Mouse (Mus musculus): ENCODE measurements around the gene Trabd. TPM values are rescaled to one million over a fixed set of nuclear protein-coding genes. Genes with fewer than 3 reads are reported as not detected.

Trabd gene
- total RNA-seq, 2 experiments from 2014 or later: 15.8 to 17.9 TPM

DNA sequence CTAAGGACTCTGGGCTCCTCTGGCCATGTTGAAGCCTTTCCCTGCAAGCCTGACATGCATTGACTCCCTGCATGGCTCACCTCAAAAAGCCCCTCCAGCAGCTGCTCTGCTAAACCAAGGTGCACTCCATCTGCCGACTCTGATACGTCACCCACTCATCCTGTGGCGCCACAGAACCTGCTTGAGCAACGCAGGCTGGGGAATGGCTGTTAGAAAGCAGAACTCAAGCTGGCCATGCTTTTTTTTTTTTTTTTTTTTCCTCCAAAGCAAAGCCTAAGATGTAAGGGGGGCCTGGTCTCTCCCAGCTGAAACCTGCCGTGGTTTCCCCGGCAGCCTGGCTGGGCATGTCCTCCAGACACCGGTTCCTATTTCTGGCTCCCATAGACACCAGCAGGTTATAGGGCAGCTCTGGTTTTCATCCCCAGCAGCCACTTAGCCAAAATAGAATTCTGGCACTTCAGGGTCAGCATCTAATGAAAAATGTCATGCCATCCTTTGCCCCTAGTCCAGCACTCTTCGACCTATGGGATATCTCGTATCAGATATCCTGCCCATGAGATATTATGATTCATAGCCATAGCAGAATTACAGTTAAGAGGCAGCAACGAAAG lies 826 bp upstream of the Trabd start:
- DNase-seq (ENCODE audit: low spot score in 2 of 2): peak in 1 of 2 experiments; percentile 45
- intact Hi-C loops (cut with DNase I): no loop called here

- intact Hi-C loops (cut with DNase I): loop anchor here (5.0 kb wide), 1 partner anchor 248 kb away; no protein-coding TSS in a partner anchor
- DNase-seq (ENCODE audit: low spot score in 2 of 2): peak; percentile 82 to 84
Measured at GRCm38 (mm10) chr15:89075478-89076147, 689 bp downstream of the Trabd start.

DNA sequence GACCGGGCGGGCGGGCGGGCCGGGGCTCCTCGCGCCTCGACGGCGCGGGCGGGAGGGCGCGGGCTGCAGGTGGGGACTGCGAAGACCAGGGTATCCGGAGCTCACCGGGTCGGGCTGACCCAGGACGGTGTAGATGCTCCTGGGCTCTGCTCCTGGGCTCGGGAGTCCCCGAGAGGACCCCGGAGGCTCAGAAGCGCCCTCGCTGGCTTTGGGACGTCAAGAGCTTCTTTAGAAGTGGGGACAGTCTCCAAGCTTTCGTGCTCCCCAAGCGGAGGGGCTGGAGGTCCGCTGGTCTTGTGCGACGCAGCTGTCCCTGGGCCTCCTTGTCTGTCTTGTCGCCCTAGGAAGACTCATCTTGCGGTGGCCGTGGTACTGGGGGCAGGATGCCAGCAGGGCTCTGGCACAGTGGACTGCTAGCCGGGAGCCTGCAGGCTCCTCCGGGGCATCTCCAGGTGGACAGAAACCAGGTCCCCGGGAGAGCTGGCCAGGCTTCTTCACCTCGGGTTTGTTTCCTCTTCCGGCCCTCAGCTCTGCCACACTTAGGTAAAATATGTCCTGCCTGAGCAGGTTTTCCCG lies 1.3 kb downstream of the Trabd start:
- DNase-seq (ENCODE audit: low spot score in 2 of 2): peak in 1 of 2 experiments; percentile 28
- intact Hi-C loops (cut with DNase I): loop anchor here (5.0 kb wide), 1 partner anchor 249 kb away; no protein-coding TSS in a partner anchor

GRCm38 (mm10) chr15:89078208-89078836 lies 3.4 kb downstream of the Trabd start:
- intact Hi-C loops (cut with DNase I): loop anchor here (5.0 kb wide), 1 partner anchor 251 kb away; no protein-coding TSS in a partner anchor

GRCm38 (mm10) chr15:89083906-89084305 lies 9.0 kb downstream of the Trabd start:
- no peak for DNase-seq (ENCODE audit: low spot score in 2 of 2)
- intact Hi-C loops (cut with DNase I): no loop called here

More at GRCm38 (mm10) chr15:89078208-89078836, 3.4 kb downstream of the Trabd start:
- DNase-seq (ENCODE audit: low spot score in 2 of 2): no peak

- intact Hi-C loops (cut with DNase I): no loop called here
- no peak for DNase-seq (ENCODE audit: low spot score in 2 of 2)
Measured at GRCm38 (mm10) chr15:89084826-89085225, 9.9 kb downstream of the Trabd start.

DNA sequence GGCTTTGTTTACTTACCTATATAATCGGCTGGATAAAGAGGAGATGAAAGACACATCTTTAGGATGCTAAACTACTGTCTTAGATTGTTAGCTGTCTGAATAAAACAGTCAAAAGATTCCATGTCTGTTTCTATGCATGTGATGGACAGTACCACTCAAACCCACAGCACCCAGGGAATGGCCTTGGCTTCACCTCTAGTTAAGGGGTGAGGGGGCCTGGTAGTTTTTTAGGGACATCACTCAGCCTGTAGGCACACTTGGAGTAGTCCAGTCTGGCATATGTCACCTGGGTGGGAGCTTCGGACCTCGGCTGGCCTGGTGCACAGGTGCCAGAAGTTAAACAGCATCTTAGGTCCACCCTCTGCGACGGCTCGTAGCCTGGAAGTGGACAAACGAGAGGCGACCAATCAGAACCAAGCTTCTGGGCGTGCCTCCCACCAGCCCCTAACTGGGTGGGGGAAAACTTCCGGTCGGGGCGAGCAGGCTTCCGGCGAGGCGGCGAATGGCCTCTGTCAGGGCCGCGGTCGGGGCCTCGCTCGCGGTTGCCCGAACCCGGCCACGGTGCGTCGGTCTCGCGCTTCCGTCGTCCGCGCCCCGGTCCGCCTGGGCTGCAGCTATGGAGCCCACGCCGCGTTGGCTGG lies 13.8 kb downstream of the Trabd start, which contains the start of gene Selenoo:
Gene Selenoo (plus strand): TSS at position 478 of the 641 bp plus-strand sequence.
- intact Hi-C loops (cut with DNase I): no loop called here

GRCm38 (mm10) chr15:89089248-89090051 lies 14.5 kb downstream of the Trabd start:
- no peak for DNase-seq (ENCODE audit: low spot score in 2 of 2)
- intact Hi-C loops (cut with DNase I): no loop called here

More for the DNA sequence above, 13.8 kb downstream of the Trabd start, which contains the start of gene Selenoo:
- peak; percentile 91 to 95 for DNase-seq (ENCODE audit: low spot score in 2 of 2)

DNA sequence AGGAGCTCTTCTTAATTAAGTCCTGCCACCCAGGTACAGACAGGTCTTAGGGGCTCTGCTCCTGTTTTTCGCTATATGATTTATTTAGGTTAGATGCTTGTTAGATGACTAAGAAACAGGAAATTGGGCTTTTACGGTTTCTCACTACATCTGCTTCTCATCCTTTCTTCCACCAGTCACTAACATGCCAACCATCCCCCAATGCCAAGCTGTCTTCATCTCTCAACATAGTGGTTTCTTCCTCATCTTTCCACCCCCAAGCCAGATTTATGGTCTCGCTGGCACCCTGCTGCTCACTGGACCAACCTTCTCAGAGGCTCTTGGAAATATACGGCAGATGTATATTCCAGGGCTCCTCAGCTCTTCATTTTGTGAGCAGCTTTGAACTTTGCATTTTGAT lies 15.7 kb downstream of the Trabd start:
- intact Hi-C loops (cut with DNase I): no loop called here
- peak in 1 of 2 experiments; percentile 64 for DNase-seq (ENCODE audit: low spot score in 2 of 2)

GRCm38 (mm10) chr15:89092181-89092580 lies 17.3 kb downstream of the Trabd start:
- DNase-seq (ENCODE audit: low spot score in 2 of 2): no peak
- intact Hi-C loops (cut with DNase I): no loop called here

DNA sequence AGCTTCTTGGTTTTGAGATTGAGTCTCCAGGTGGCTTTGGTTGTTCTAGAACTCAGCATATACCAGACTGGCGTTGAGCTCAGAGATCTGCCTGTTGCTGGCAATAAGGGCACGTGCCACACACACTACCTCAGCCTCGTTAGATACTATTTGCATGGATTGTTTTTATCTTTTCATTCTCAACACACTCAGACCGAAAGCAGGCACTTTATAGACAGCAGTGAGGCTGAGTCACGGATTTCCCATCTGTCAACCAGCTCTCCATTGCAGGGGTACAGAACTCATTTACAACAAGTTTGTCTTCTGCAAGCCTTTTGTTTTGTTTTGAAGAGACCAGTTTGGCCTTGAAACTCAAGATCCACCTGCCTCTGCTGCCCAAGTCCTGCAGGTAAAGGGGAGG lies 22.5 kb downstream of the Trabd start:
- peak in 1 of 2 experiments; percentile 55 for DNase-seq (ENCODE audit: low spot score in 2 of 2)
- intact Hi-C loops (cut with DNase I): no loop called here

GRCm38 (mm10) chr15:89098616-89099015 lies 23.7 kb downstream of the Trabd start:
- intact Hi-C loops (cut with DNase I): no loop called here
- DNase-seq (ENCODE audit: low spot score in 2 of 2): no peak

GRCm38 (mm10) chr15:89100823-89101222 lies 25.9 kb downstream of the Trabd start:
- intact Hi-C loops (cut with DNase I): no loop called here
- no peak for DNase-seq (ENCODE audit: low spot score in 2 of 2)

DNA sequence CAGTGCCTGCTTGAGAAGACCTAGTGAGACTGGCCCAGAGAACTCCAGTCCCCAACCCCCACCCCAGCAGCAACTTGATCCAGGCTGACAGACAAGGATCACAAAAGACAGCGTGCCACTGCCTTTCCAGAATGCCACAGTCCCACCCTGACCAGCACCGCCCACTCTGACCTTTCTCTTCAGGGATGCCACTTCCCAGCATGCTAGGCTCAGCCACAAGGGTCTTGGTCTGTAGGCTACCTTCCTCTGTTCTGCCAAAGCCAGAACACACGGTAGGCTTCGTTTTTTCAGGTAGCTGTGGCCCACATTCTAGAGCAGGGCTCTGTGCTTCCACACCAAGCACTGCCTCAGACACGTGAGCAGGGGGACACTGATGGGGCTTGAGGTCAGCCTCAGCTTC lies 27.7 kb downstream of the Trabd start:
- no peak for DNase-seq (ENCODE audit: low spot score in 2 of 2)
- intact Hi-C loops (cut with DNase I): no loop called here

DNA sequence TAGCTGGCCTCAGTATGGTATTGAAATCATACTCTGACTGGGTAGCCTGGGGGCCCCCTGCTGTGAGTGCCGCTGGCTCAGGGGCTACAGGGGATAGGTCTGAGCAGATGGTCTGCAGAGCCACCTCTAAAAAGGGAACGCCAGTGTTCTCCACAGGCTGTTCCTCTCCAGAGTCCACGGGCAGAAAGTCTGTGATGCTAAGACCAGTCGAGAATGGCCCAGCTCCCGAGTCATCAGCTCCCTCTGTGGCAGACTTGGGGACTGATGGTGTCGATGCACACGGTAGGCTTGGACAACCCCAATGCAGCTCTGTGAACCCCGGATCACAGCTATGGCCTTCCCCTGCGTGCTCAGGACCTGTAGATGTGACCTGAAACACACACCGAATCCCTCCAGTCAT lies 29.0 kb downstream of the Trabd start:
- intact Hi-C loops (cut with DNase I): no loop called here
- peak in 1 of 2 experiments; percentile 20 for DNase-seq (ENCODE audit: low spot score in 2 of 2)

DNA sequence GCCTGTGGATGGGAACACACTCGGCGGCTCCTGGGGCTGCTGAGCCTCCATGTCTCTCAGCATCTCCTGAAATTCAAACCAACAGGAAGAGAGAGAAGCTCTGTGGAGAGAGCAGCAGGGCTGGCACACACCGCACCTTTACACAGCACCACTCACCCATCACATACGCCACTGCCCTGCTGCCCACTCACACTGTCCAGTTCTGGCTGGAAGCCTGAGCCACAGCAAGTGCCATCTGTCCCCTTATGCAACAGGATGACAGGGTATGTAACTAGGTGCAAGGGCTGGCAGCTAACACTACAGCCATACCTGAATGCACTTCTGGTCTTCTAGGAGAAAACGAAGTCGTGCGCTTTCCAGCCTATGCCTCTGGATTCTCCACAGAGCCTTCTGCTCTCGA lies 29.5 kb downstream of the Trabd start:
- intact Hi-C loops (cut with DNase I): no loop called here
- DNase-seq (ENCODE audit: low spot score in 2 of 2): peak in 1 of 2 experiments; percentile 81

DNA sequence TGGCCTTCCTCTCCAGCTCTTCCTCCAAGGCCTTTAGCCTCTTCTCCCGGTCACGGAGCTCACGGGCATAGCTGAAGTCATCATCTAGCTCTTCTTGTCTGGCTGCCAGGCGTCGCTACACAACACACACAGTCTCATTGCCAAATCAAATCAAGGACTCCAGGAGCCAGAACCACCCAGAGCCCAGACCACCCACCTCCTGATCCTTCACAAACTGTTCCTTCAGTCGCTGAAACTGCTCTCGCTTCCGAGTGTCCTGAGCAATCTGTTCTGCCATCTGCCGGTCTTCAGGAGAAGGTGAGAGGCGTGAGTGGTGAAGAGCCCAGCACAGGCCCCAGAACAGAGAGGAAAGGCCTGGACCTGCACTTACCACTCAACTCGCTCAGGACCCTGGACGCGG lies 31.1 kb downstream of the Trabd start:
- DNase-seq (ENCODE audit: low spot score in 2 of 2): peak in 1 of 2 experiments; percentile 79
- intact Hi-C loops (cut with DNase I): no loop called here

DNA sequence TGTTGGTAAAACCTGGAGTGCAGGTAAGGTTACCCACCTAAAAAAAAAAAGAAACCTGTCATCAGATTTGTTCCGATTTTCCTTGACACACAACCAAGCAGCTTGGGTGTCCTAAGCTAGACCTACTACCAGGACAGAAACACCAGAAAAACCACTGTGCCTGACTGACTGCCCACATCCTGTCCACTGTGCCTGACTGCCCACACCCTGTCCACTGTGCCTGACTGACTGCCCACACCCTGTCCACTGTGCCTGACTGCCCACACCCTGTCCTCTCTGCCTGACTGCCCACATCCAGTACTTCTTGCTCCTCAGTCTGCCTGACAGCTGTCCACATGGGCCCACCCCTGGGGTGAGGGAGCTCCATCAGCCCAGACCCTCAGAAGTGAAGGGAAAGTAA lies 32.1 kb downstream of the Trabd start:
- DNase-seq (ENCODE audit: low spot score in 2 of 2): no peak
- intact Hi-C loops (cut with DNase I): no loop called here

- DNase-seq (ENCODE audit: low spot score in 2 of 2): peak in 1 of 2 experiments; percentile 26
- intact Hi-C loops (cut with DNase I): no loop called here
Measured at GRCm38 (mm10) chr15:89110147-89110546, 35.2 kb downstream of the Trabd start.
